Mouse (Mus musculus) stomach, embryonic 15.5 days (tissue): ENCODE measurements around the gene Vrk1. TPM values are rescaled to one million over a fixed set of nuclear protein-coding genes. Genes with fewer than 3 reads are reported as not detected.

Source experiments
- ATAC-seq: fragments of 200-750 bp; cut with Nextera tagmentation; 2 replicates; pipeline ENCODE4 v1.8.0; 2017; ENCODE audit warnings: low read depth, moderate number of reproducible peaks, moderate TSS enrichment; ENCODE audit not compliant: insufficient read depth, low FRiP score
- H3K27ac ChIP-seq: fragments of 300-500 bp; sonication (generic); 2 replicates; pipeline ENCODE4 v1.5.1; 2015; ENCODE audit warnings: mild to moderate bottlenecking, inconsistent platforms
- H3K27me3 ChIP-seq: fragments of 300-500 bp; sonication (generic); replicated peaks from 2 replicates; pipeline ENCODE4 v1.6.1; 2015; ENCODE audit warnings: inconsistent platforms
- H3K36me3 ChIP-seq: fragments of 300-500 bp; sonication (generic); 2 replicates; pipeline ENCODE4 v1.6.1; 2015; ENCODE audit warnings: inconsistent platforms
- H3K4me1 ChIP-seq: fragments of 300-500 bp; sonication (generic); 2 replicates; pipeline ENCODE4 v1.6.1; 2015; ENCODE audit warnings: inconsistent platforms
- H3K4me2 ChIP-seq: fragments of 300-500 bp; sonication (generic); 2 replicates; pipeline ENCODE4 v1.6.1; 2015; ENCODE audit warnings: mild to moderate bottlenecking, inconsistent platforms
- H3K4me3 ChIP-seq: fragments of 300-500 bp; sonication (generic); replicated peaks from 2 replicates; pipeline ENCODE4 v1.5.1; 2015; ENCODE audit warnings: inconsistent platforms
- H3K9ac ChIP-seq: fragments of 300-500 bp; sonication (generic); 2 replicates; pipeline ENCODE4 v1.6.1; 2015; ENCODE audit warnings: inconsistent platforms
- H3K9me3 ChIP-seq: fragments of 300-500 bp; sonication (generic); 2 replicates; pipeline ENCODE4 v1.6.1; 2016; ENCODE audit warnings: inconsistent platforms
- WGBS: fragments of 180-500 bp; shearing (Covaris S2); methylation state at CpG from one replicate; pipeline ENCODE4 v1.1.7; 2015; 5-methylcytosine and 5-hydroxymethylcytosine counted together
- polyA plus RNA-seq: library from polyadenylated mRNA; unstranded; fragments of >200 nt; fragmentation: Nextera tagmentation; extraction: Ambion mirVana; gene quantifications from 2 replicates; pipeline ENCODE4 v1.2.1, GENCODE M21; 2015

Gene Vrk1
- 64.3 and 68.9 TPM in 2 replicates for polyA plus RNA-seq

DNA sequence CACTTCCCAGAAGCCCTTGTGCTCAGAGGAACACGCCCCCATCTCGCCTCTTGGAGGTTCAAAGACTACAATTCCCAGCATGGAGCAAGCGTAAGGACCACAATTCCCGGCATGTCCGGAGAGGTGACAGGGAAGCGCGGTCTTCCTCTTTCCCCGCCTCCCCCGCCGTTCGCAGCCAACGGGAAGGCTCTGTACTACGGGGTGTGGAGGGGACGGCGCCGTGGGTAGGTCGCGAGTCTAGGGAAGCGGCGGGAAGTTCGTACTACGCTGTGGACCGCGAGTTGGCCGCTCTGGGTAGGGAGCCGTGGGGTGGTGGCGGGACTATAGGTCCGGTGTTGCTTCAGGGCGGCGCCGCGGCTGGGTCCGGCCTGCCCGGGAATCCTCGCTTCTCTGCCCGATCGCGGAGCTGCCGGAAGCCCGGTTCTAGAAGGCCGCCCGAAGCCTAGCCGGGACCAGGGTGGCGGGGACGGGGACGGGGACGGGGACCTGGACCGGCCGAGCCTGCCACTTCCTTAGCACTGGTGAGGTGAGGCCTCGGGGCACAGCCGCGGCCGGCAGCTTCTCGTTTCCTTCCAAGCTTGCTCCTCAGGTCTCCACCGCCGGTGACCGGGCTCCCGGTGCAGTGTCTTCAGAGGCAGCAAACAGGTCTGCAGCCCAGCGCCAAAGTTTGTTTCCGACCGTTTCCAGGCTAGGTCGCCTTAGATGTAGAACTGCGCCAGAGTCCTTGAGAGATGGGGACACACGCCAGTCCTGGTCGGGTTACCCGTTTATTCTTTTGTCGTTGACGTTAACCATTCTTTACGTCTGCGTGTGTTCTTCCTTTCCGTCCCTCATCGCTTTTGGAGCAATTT is at the start of gene Vrk1:
Vrk1 (plus strand) TSS at position 164 of the 851 bp plus-strand sequence.
- Histone ChIP-seq H3K4me1 (0 out of 2 replicates have a peak, but pooled peaks cover 8% of the 10 kb centered on the region), H3K27me3 (no peaks in the 10 kb centered on the region), H3K9me3 (no peaks in the 10 kb centered on the region), H3K27ac (peak within 1 kb of the TSS; percentile 69), H3K9ac (peak within 1 kb of the TSS; percentile 71), H3K4me2 (peak within 1 kb of the TSS; percentile 73), H3K36me3 (no peaks in the 10 kb centered on the region), H3K4me3 (peak within 1 kb of the TSS; percentile 76)
- under 1% methylated on average over 70 of the region's 72 CpGs for WGBS
- ATAC-seq: peak; percentile 100

DNA sequence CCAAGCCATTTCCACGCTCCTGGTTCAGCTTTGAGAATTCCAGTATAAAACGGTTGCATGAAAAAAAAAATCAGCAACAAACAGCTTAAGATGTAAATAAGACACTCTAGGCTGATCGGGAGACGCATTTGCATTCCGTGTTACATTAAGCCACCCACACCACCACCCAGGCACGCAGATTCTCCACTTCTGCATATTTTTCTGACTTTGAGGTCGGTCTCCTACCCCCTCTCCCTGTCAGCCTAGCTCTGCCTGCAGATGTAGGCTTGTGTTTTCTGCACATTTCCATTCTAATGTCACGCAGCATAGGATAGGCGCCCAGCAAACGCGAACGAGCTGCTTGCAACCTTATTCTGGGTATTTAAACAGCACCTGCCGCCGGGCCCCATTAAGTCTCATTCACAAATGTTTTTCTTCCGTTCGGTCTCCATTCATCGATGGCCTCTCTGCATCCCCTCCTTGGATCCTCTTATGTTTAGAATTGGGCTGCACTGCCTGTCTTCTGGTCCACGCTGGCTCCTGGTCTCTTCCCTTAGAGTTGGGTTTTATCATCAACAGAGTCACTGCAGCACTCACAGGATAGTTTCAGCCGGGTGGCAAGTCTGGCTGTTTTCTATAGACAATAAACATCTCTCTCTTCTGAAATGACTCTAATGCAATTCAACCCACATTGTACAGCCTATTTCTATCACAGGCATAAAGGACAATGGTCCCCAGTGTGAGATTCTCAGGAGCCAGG is 49.3 kb upstream of the Vrk1 start:
- Histone ChIP-seq H3K27me3 (peaks cover 17% of the 10 kb centered on the region; the same call in 1 of the 2 replicates), H3K9ac (no peak overlapping the region), H3K36me3 (no peaks in the 10 kb centered on the region), H3K9me3 (no peaks in the 10 kb centered on the region), H3K27ac (no peak overlapping the region), H3K4me3 (no peak overlapping the region), H3K4me2 (0 out of 2 replicates have a peak overlapping the region, but pooled peaks have one; percentile 3), H3K4me1 (peaks cover 17% of the 10 kb centered on the region; the same call in 1 of the 2 replicates)
- WGBS: 15% methylated on average over 19 of the region's 19 CpGs
- ATAC-seq: no peak

DNA sequence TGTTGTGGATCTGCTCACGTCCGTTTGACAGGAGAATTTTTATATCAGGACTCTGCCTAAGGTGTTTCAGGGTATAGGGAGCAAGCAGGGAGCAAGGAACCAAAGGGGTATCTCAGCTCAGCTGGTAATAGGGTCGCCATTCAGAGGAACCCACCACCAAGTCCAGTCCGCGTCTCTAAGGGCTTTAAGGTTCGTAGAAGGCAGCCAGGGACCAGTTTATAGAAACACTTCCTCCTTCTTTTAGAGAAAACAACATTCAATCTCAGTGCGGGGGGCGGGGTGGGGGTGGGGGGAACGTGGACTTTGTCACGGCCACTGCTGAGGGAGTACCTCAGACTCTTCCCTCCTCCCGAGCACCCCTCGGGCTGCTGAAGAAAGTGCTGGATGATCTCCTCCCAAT is 48.4 kb upstream of the Vrk1 start:
- 6% methylated on average over 12 of the region's 12 CpGs for WGBS
- H3K27me3 ChIP-seq: peaks cover 17% of the 10 kb centered on the region; the same call in 1 of the 2 replicates
- ATAC-seq: no peak
- peak overlapping the region; percentile 98 for H3K4me2 ChIP-seq
- H3K9ac ChIP-seq: no peak overlapping the region
- H3K36me3 ChIP-seq: no peaks in the 10 kb centered on the region
- H3K27ac ChIP-seq: no peak overlapping the region
- H3K4me3 ChIP-seq: peak overlapping the region; percentile 54; the same call in 1 of the 2 replicates
- peaks cover 17% of the 10 kb centered on the region; the same call in 1 of the 2 replicates for H3K4me1 ChIP-seq
- no peaks in the 10 kb centered on the region for H3K9me3 ChIP-seq

DNA sequence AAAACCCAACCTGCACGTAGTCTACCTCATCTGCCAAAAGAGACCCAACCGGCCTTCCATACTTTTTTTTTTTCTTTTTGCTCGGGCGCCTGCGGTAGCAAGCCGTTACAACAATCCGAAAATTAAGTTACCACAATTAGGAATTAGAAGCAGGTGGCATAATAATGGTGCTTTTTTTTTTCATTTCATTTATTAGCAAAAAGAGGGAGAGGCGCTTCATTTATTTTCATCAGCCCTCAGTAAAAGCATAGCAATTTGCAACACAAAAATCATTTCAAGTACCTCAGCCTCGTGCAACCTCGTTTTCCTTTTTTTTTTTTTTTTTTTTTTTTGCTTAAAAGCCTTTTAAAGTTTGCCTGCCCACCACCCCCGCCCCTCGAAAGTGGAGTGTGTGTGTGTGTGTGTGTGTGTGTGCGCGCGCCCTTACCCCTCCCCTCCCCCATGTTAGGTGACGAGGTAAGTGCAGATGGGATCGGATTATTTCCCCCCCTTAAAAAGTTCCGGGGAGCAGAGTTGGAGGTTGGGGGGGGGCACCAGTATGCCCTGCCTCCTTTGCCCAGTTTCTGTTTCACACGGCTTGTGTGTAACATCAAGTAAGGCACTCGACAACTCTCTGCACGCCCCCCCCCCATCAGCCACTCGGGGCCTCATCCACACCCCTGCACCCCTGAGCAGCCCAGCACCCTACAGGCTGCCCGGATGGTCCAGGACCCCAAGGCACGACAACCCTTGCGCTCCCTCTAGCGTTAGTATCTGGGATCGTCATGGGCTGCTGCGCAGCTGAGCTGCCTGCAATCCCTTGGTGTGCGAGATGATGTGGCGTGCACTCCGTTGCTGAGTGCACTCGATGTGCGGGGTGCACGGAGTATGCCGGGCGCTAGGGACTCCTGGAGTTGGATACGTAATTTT is 47.7 kb upstream of the Vrk1 start:
- Histone ChIP-seq H3K27ac (no peak overlapping the region), H3K36me3 (no peaks in the 10 kb centered on the region), H3K4me1 (peaks cover 17% of the 10 kb centered on the region; the same call in 1 of the 2 replicates), H3K4me2 (peak overlapping the region; percentile 98), H3K27me3 (peaks cover 17% of the 10 kb centered on the region; the same call in 1 of the 2 replicates), H3K9me3 (no peaks in the 10 kb centered on the region), H3K4me3 (peak overlapping the region; percentile 54), H3K9ac (0 out of 2 replicates have a peak overlapping the region, but pooled peaks have one; percentile 32)
- under 1% methylated on average over 37 of the region's 37 CpGs for WGBS
- peak; percentile 95 for ATAC-seq

DNA sequence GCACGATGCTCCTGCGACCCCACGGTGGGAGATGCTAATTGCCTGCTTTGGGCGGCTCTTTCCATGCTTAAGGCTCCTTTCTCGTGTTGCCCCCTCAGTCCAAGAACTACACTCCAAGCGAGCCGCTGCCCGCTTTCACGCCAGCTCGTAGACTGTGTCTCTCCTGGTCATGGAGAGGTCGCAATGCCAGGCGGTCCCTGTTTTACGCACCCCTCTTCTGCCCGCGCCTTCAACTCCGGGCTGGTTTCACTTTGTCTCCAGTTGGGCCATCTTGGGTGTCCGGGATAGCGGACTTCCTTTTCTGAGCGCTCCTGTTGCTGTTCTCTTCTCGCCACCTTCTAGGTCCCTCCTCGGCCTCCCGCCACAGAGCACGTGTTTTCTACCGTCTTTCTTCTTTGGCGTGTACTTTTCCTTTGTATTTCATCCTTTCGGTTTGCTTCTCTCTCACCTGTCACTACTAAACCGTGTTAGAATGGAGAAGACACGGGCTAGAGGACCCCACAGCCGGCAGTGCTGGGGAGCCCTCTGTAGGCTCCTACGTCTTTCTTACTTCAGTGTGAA is 46.9 kb upstream of the Vrk1 start:
- Histone ChIP-seq H3K27ac (no peak overlapping the region), H3K36me3 (no peaks in the 10 kb centered on the region), H3K4me2 (peak overlapping the region; percentile 98), H3K27me3 (peaks cover 17% of the 10 kb centered on the region; the same call in 1 of the 2 replicates), H3K4me1 (peaks cover 17% of the 10 kb centered on the region; the same call in 1 of the 2 replicates), H3K9me3 (no peaks in the 10 kb centered on the region), H3K4me3 (peak overlapping the region; percentile 54), H3K9ac (peak overlapping the region; percentile 32; the same call in 1 of the 2 replicates)
- ATAC-seq: no peak
- 3% methylated on average over 30 of the region's 30 CpGs for WGBS

DNA sequence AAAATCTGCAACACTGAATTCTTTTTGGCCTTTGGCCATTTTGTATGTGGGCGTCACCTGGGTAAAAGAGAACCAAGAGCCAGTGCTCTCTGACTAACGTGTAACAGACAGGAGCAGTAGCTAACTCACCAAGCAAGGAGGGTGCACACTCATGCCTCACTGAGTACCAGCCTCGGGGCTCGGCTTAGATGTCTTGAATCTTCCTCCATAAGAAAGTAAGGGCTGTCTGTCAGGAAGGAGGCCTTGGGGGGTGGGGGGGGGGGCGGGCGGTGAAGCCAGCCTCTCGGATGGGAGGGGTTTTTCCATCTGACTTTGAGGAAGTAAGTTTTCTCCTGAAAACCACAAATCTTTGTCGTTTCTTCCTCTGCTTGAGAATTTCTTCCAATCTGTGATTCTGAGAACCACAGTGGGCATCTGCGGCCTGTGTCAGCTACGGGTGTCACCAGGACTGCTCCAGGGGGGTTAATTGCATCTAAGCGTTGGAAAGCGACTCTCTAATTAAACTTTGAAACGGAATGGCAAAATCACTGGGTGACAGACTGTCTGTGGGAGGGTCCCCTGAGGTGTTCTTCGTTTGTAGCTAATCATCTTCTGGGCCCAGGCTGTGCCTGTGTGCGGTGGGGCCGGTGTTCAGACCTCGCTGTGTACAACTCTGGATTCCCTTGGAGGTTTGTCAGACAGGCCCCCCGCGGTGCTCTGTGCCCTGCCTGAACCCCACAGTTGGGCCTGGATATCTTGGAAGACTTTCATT is 43.0 kb upstream of the Vrk1 start:
- 52% methylated on average over 19 of the region's 19 CpGs for WGBS
- Histone ChIP-seq H3K4me1 (peaks cover 7% of the 10 kb centered on the region; the same call in 1 of the 2 replicates), H3K9ac (no peak overlapping the region), H3K9me3 (no peaks in the 10 kb centered on the region), H3K4me3 (no peak overlapping the region), H3K27me3 (0 out of 2 replicates have a peak, but pooled peaks cover 3% of the 10 kb centered on the region), H3K4me2 (no peak overlapping the region), H3K27ac (no peak overlapping the region), H3K36me3 (no peaks in the 10 kb centered on the region)
- no peak for ATAC-seq

DNA sequence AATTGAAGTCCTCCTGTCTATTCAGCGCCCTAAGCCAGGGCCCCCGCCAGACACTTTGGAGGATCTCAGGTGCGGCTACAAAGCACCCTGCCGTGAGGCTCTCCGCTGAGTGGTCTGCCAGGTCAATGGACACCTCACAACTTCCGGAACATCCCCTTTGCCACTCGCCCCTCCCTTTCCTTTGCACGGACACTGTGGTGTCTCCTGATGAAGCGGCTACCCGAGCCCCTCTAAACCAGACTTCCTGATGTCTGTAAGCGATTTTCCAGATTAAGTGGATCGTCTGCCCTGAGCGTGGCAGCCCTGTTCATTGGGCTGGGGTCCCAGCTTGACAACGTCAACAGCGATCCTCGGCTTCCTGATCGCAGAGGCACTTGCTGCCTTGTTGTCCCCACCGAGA is 42.2 kb upstream of the Vrk1 start:
- peaks cover 4% of the 10 kb centered on the region; the same call in 1 of the 2 replicates for H3K4me1 ChIP-seq
- peak overlapping the region; percentile 12; the same call in 1 of the 2 replicates for H3K4me3 ChIP-seq
- ATAC-seq: no peak
- H3K27me3 ChIP-seq: no peaks in the 10 kb centered on the region
- H3K36me3 ChIP-seq: no peaks in the 10 kb centered on the region
- H3K4me2 ChIP-seq: peak overlapping the region; percentile 42
- no peak overlapping the region for H3K27ac ChIP-seq
- no peaks in the 10 kb centered on the region for H3K9me3 ChIP-seq
- no peak overlapping the region for H3K9ac ChIP-seq
- 13% methylated on average over 18 of the region's 18 CpGs for WGBS

DNA sequence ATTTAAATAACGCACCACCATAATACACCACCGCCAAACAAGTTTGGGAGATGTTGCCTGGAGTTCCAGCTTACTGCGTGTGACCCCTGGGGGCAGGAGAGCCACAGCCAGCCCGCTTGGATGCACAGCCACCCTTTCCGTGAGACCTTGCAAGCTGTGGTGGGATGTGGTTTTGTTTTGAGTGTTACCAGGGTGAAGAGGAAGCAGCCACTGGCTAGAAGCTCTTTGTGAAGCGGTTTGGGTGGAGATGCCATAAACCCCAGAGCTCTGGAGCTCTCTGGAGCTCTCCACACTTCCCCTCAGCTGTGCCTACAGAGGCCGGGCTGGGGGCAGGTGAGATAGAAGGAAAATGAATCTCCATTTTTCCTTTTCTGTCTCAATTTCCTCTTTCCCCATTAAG is 38.8 kb upstream of the Vrk1 start:
- 61% methylated on average over 7 of the region's 7 CpGs for WGBS
- no peaks in the 10 kb centered on the region for H3K9me3 ChIP-seq
- no peaks in the 10 kb centered on the region for H3K36me3 ChIP-seq
- H3K27me3 ChIP-seq: no peaks in the 10 kb centered on the region
- no peak overlapping the region for H3K4me2 ChIP-seq
- no peak overlapping the region for H3K4me3 ChIP-seq
- no peak overlapping the region for H3K27ac ChIP-seq
- H3K9ac ChIP-seq: no peak overlapping the region
- ATAC-seq: no peak
- no peaks in the 10 kb centered on the region for H3K4me1 ChIP-seq

DNA sequence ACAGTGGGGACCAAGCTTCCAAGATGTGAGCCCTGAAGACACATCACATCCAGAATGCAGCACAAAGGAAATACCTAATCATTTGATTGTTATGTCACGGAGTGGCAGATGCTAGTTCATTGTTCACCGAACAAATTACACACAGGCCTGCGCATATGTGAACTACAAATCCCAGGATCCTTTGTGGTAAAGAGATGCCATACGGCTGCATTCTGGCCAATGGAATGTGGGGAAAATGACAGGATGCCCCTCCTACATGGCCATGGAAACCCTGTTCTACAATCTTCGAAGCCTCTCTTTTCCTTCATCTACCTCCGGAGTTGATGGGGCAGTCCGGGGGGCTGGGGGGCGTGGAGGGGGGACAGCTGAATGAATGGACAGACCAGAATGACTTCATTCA is 37.4 kb upstream of the Vrk1 start:
- Histone ChIP-seq H3K9ac (no peak overlapping the region), H3K4me2 (no peak overlapping the region), H3K27me3 (no peaks in the 10 kb centered on the region), H3K4me1 (no peaks in the 10 kb centered on the region), H3K27ac (no peak overlapping the region), H3K36me3 (no peaks in the 10 kb centered on the region), H3K9me3 (no peaks in the 10 kb centered on the region), H3K4me3 (no peak overlapping the region)
- ATAC-seq: no peak
- 81% methylated on average over 8 of the region's 8 CpGs for WGBS

DNA sequence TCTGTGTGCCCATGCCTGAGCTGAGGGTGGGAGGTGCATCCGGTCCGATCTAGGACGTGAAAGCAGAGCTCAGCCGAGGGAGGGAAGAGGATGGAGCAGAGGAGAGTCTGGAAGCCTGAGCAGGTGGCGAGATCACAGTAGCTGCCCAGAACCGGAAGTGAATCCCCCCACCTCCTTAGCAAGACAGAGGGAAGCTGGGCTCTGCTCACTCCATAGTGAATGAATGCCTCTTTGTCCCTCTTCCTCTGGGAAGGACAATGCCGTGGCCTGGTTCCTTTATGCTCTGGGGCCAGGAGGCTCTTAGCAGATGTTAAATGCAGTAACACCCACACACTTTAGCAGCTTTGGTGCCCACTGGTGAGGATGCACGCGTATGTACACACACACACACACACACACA is 36.3 kb upstream of the Vrk1 start:
- Histone ChIP-seq H3K9ac (no peak overlapping the region), H3K4me2 (no peak overlapping the region), H3K27me3 (no peaks in the 10 kb centered on the region), H3K4me1 (no peaks in the 10 kb centered on the region), H3K27ac (no peak overlapping the region), H3K9me3 (no peaks in the 10 kb centered on the region), H3K36me3 (no peaks in the 10 kb centered on the region), H3K4me3 (no peak overlapping the region)
- WGBS: 67% methylated on average over 9 of the region's 9 CpGs
- ATAC-seq: no peak
